Mouse (Mus musculus) kidney, postnatal 25 days (tissue): ENCODE results near the gene Tbx20.

ENCODE experiments used
- DNase-seq, 2 experiments: peaks; one replicate each; pipeline ENCODE4 v3.0.0; 2021; ENCODE audit warnings: mixed read lengths in 2 of 2

Tbx20 gene

GRCm38 (mm10) chr9:24767056-24767455, 7.0 kb downstream of the Tbx20 start:
- no peak for DNase-seq

GRCm38 (mm10) chr9:24765572-24765971, 8.5 kb downstream of the Tbx20 start:
- no peak for DNase-seq

GRCm38 (mm10) chr9:24760461-24760860, 13.6 kb downstream of the Tbx20 start:
- DNase-seq: no peak

GRCm38 (mm10) chr9:24744958-24745357, 29.1 kb downstream of the Tbx20 start:
- DNase-seq: no peak

- no peak for DNase-seq
These were observed 72.9 kb downstream of the Tbx20 start for GRCm38 (mm10) chr9:24701246-24701645.

GRCm38 (mm10) chr9:24696405-24696778, 77.7 kb downstream of the Tbx20 start:
- no peak for DNase-seq

GRCm38 (mm10) chr9:24695700-24696404, 78.3 kb downstream of the Tbx20 start, which contains the start of gene Dpy19l2:
Gene Dpy19l2, minus strand, starts transcription at chr9:24696293.
- DNase-seq: peak in 1 of 2 experiments; percentile 40
